Mouse (Mus musculus): ENCODE data around the gene Slpi.

GRCm38 (mm10) chr2:164366947-164367346 lies 21.9 kb downstream of the Slpi start:
- TF ChIP-seq CTCF (IDR thresholded peaks at IDR 0.05; ENCODE audit: low read depth, low read length) (no peak), POLR2A (IDR thresholded peaks at IDR 0.05; ENCODE audit: insufficient read depth, low read length) (no peak)
